Mouse (Mus musculus) midbrain, embryonic 11.5 days (tissue): ENCODE measurements around the gene Xlr5a. TPM values are rescaled to one million over a fixed set of nuclear protein-coding genes. Genes with fewer than 3 reads are reported as not detected.
"Not testable (repeated sequence)": the region's sequence is repeated elsewhere in the genome, so short reads cannot be mapped to it uniquely, and the experiment has no call there.

Source experiments
- ATAC-seq: fragments of 200-750 bp; cut with Nextera tagmentation; 2 replicates; pipeline ENCODE4 v1.8.0; 2017; ENCODE audit warnings: moderate TSS enrichment, moderate library complexity; ENCODE audit not compliant: low FRiP score
- DNase-seq: peaks from one replicate; pipeline ENCODE4 v3.0.0; 2015; ENCODE audit warnings: low spot score; ENCODE audit errors: missing footprints
- H3K27ac ChIP-seq: fragments of 300-500 bp; sonication (generic); 2 replicates; pipeline ENCODE4 v1.5.1; 2014; ENCODE audit warnings: low read depth, low read length
- H3K27me3 ChIP-seq: fragments of 300-500 bp; sonication (generic); 2 replicates; pipeline ENCODE4 v1.6.1; 2014; ENCODE audit warnings: mild to moderate bottlenecking, low read length, moderate library complexity, mixed read lengths; ENCODE audit not compliant: control insufficient read depth, insufficient read depth
- H3K36me3 ChIP-seq: fragments of 300-500 bp; sonication (generic); 2 replicates; pipeline ENCODE4 v1.6.1; 2014; ENCODE audit warnings: mild to moderate bottlenecking, low read length, moderate library complexity, mixed read lengths; ENCODE audit not compliant: control insufficient read depth, insufficient read depth
- H3K4me1 ChIP-seq: fragments of 300-500 bp; sonication (generic); 2 replicates; pipeline ENCODE4 v1.6.1; 2014; ENCODE audit warnings: low read length; ENCODE audit not compliant: control insufficient read depth, insufficient read depth
- H3K4me2 ChIP-seq: fragments of 300-500 bp; sonication (generic); 2 replicates; pipeline ENCODE4 v1.6.1; 2014; ENCODE audit warnings: mild to moderate bottlenecking, moderate library complexity
- H3K4me3 ChIP-seq: fragments of 300-500 bp; sonication (generic); 2 replicates; pipeline ENCODE4 v1.5.1; 2014; ENCODE audit warnings: low read depth, low read length
- H3K9ac ChIP-seq: fragments of 300-500 bp; sonication (generic); 2 replicates; pipeline ENCODE4 v1.6.1; 2014; ENCODE audit warnings: low read length
- H3K9me3 ChIP-seq: fragments of 300-500 bp; sonication (generic); 2 replicates; pipeline ENCODE4 v1.6.1; 2016; ENCODE audit warnings: low read length; ENCODE audit not compliant: control insufficient read depth
- WGBS: fragments of 180-500 bp; shearing (Covaris S2); extraction: QIAGEN DNeasy Blood & Tissue Kit; methylation state at CpG from one replicate; pipeline ENCODE4 v1.1.7; 2014; 5-methylcytosine and 5-hydroxymethylcytosine counted together
- polyA plus RNA-seq: library from polyadenylated mRNA; unstranded; fragments of >200 nt; fragmentation: Nextera tagmentation; extraction: Ambion mirVana; gene quantifications from 2 replicates; pipeline ENCODE4 v1.2.1, GENCODE M21; 2014

The Xlr5a gene
- polyA plus RNA-seq: not detected in 2 replicates

GRCm38 (mm10) chrX:73292876-73293275 is at the start of gene Xlr5a, which contains the start of gene Xlr5c:
Gene Xlr5a (minus strand): TSS chrX:73292976.
Gene Xlr5c (minus strand): TSS chrX:73292976.
- ATAC-seq, DNase-seq, H3K27ac ChIP-seq, H3K9me3 ChIP-seq, H3K4me2 ChIP-seq, H3K27me3 ChIP-seq, H3K9ac ChIP-seq, H3K36me3 ChIP-seq, H3K4me1 ChIP-seq, H3K4me3 ChIP-seq: not testable (repeated sequence)
- 91% methylated on average over 11 of the region's 17 CpGs for WGBS

- peak within 1 kb of the TSS; percentile 75 for H3K9ac ChIP-seq
- no peaks in the 10 kb centered on the region for H3K9me3 ChIP-seq
- no peak within 1 kb of the TSS for H3K27ac ChIP-seq
- ATAC-seq (peak; percentile 94), DNase-seq (peak; percentile 91)
- WGBS: 21% methylated on average over 37 of the region's 37 CpGs
- H3K27me3 ChIP-seq: peaks cover 2% of the 10 kb centered on the region; the same call in 1 of the 2 replicates
- H3K36me3 ChIP-seq: no peaks in the 10 kb centered on the region
- no peaks in the 10 kb centered on the region for H3K4me1 ChIP-seq
- H3K4me3 ChIP-seq: peak within 1 kb of the TSS; percentile 54
- peak within 1 kb of the TSS; percentile 55 for H3K4me2 ChIP-seq
Measured at GRCm38 (mm10) chrX:73342483-73342895, 49.7 kb upstream of the Xlr5a start, which contains the start of gene Zfp275. Gene Zfp275 (plus strand): TSS chrX:73342621.

- ATAC-seq: peak; percentile 15; the same call in 1 of the 2 replicates
- H3K4me3 ChIP-seq: peak overlapping the region; percentile 54
- 38% methylated on average over 3 of the region's 3 CpGs for WGBS
- H3K9ac ChIP-seq: no peak overlapping the region
- no peaks in the 10 kb centered on the region for H3K36me3 ChIP-seq
- H3K27me3 ChIP-seq: peaks cover 2% of the 10 kb centered on the region; the same call in 1 of the 2 replicates
- H3K27ac ChIP-seq: no peak overlapping the region
- H3K4me2 ChIP-seq: peak overlapping the region; percentile 55; the same call in 1 of the 2 replicates
- peak; percentile 84 for DNase-seq
- H3K4me1 ChIP-seq: no peaks in the 10 kb centered on the region
- no peaks in the 10 kb centered on the region for H3K9me3 ChIP-seq
Measured at GRCm38 (mm10) chrX:73342068-73342467, 49.3 kb upstream of the Xlr5a start.

GRCm38 (mm10) chrX:73341473-73341872 is 48.7 kb upstream of the Xlr5a start:
- 79% methylated on average over 1 of the region's 1 CpGs for WGBS

GRCm38 (mm10) chrX:73336740-73337139 is 44.0 kb upstream of the Xlr5a start, which contains the start of gene Gm45015:
Gene Gm45015 (minus strand): TSS chrX:73336840.
- Histone ChIP-seq H3K36me3 (no peaks in the 10 kb centered on the region), H3K9me3 (no peaks in the 10 kb centered on the region), H3K9ac (no peak within 1 kb of the TSS), H3K27me3 (peaks cover under 1% of the 10 kb centered on the region; the same call in 1 of the 2 replicates), H3K27ac (no peak within 1 kb of the TSS), H3K4me1 (no peaks in the 10 kb centered on the region), H3K4me2 (no peak within 1 kb of the TSS), H3K4me3 (no peak within 1 kb of the TSS)
- ATAC-seq (no peak), DNase-seq (no peak)
- WGBS: 83% methylated on average over 4 of the region's 4 CpGs

More at GRCm38 (mm10) chrX:73341473-73341872, 48.7 kb upstream of the Xlr5a start:
- no peak overlapping the region for H3K9ac ChIP-seq
- H3K27me3 ChIP-seq: peaks cover 2% of the 10 kb centered on the region; the same call in 1 of the 2 replicates
- H3K4me1 ChIP-seq: no peaks in the 10 kb centered on the region
- no peak for DNase-seq
- ATAC-seq: no peak
- H3K4me3 ChIP-seq: no peak overlapping the region
- H3K9me3 ChIP-seq: no peaks in the 10 kb centered on the region
- no peak overlapping the region for H3K27ac ChIP-seq
- H3K36me3 ChIP-seq: no peaks in the 10 kb centered on the region
- H3K4me2 ChIP-seq: no peak overlapping the region

- no peaks in the 10 kb centered on the region for H3K36me3 ChIP-seq
- H3K9ac ChIP-seq: no peak overlapping the region
- no peak overlapping the region for H3K4me3 ChIP-seq
- no peak for DNase-seq
- no peaks in the 10 kb centered on the region for H3K27me3 ChIP-seq
- H3K4me2 ChIP-seq: no peak overlapping the region
- no peaks in the 10 kb centered on the region for H3K4me1 ChIP-seq
- no peak overlapping the region for H3K27ac ChIP-seq
- no peak for ATAC-seq
- H3K9me3 ChIP-seq: no peaks in the 10 kb centered on the region
Measured at GRCm38 (mm10) chrX:73333548-73333947, 40.8 kb upstream of the Xlr5a start.

- Histone ChIP-seq H3K4me3 (no peak overlapping the region), H3K4me2 (no peak overlapping the region), H3K4me1 (no peaks in the 10 kb centered on the region), H3K9ac (no peak overlapping the region), H3K27me3 (no peaks in the 10 kb centered on the region), H3K27ac (no peak overlapping the region), H3K9me3 (no peaks in the 10 kb centered on the region), H3K36me3 (no peaks in the 10 kb centered on the region)
- DNase-seq: no peak
- WGBS: 65% methylated on average over 2 of the region's 2 CpGs
- ATAC-seq: no peak
Measured at GRCm38 (mm10) chrX:73327215-73327614, 34.4 kb upstream of the Xlr5a start.

- no peaks in the 10 kb centered on the region for H3K4me1 ChIP-seq
- no peaks in the 10 kb centered on the region for H3K9me3 ChIP-seq
- H3K9ac ChIP-seq: no peak overlapping the region
- H3K4me2 ChIP-seq: no peak overlapping the region
- H3K36me3 ChIP-seq: no peaks in the 10 kb centered on the region
- 86% methylated on average over 3 of the region's 3 CpGs for WGBS
- DNase-seq (no peak), ATAC-seq (no peak)
- no peaks in the 10 kb centered on the region for H3K27me3 ChIP-seq
- no peak overlapping the region for H3K27ac ChIP-seq
- no peak overlapping the region for H3K4me3 ChIP-seq
Measured at GRCm38 (mm10) chrX:73321029-73321428, 28.3 kb upstream of the Xlr5a start.

GRCm38 (mm10) chrX:73312522-73312921 is 19.7 kb upstream of the Xlr5a start:
- no peak overlapping the region for H3K4me2 ChIP-seq
- H3K27ac ChIP-seq: no peak overlapping the region
- H3K36me3 ChIP-seq: no peaks in the 10 kb centered on the region
- no peak overlapping the region for H3K4me3 ChIP-seq
- ATAC-seq (no peak), DNase-seq (no peak)
- no peaks in the 10 kb centered on the region for H3K4me1 ChIP-seq
- WGBS: 47% methylated on average over 3 of the region's 3 CpGs
- no peaks in the 10 kb centered on the region for H3K9me3 ChIP-seq
- no peaks in the 10 kb centered on the region for H3K27me3 ChIP-seq
- no peak overlapping the region for H3K9ac ChIP-seq
